Mouse (Mus musculus): ENCODE measurements around the gene Ttc25. TPM values are rescaled to one million over a fixed set of nuclear protein-coding genes. Genes with fewer than 3 reads are reported as not detected.
A peak's percentile ranks its signal among the peaks of the same experiment; 100 is the strongest.

The Ttc25 gene
- polyA plus RNA-seq, 1 experiment from 2014 or later = 2.7 TPM

- Histone ChIP-seq H3K27ac (no peak overlapping the region), H3K4me2 (replicated peaks) (no peak overlapping the region), H3K9me3 (ENCODE audit: control insufficient read depth, low read length) (no peaks in the 10 kb centered on the region), H3K27me3 (ENCODE audit: control insufficient read depth, insufficient read depth, low read length) (no peaks in the 10 kb centered on the region), H3K36me3 (replicated peaks; ENCODE audit: control insufficient read depth, insufficient read depth) (peaks cover 98% of the 10 kb centered on the region), H3K4me1 (replicated peaks; ENCODE audit: control insufficient read depth, insufficient read depth, low read length) (no peaks in the 10 kb centered on the region; the same call in 1 of the 2 replicates), H3K4me3 (replicated peaks; ENCODE audit: low read length) (no peak overlapping the region), H3K9ac (no peak overlapping the region)
- no peak for ATAC-seq (ENCODE audit: low FRiP score)
- 95% methylated on average over 9 of the region's 9 CpGs for WGBS
- DNase-seq (ENCODE audit: low spot score) = no peak
Measured at GRCm38 (mm10) chr11:100515061-100515460, 30.3 kb upstream of the Ttc25 start.

GRCm38 (mm10) chr11:100515789-100516188 lies 29.6 kb upstream of the Ttc25 start:
- Histone ChIP-seq H3K4me1 (replicated peaks; ENCODE audit: control insufficient read depth, insufficient read depth, low read length) (no peaks in the 10 kb centered on the region; the same call in 1 of the 2 replicates), H3K4me3 (replicated peaks; ENCODE audit: low read length) (no peak overlapping the region), H3K27me3 (ENCODE audit: control insufficient read depth, insufficient read depth, low read length) (no peaks in the 10 kb centered on the region), H3K9me3 (ENCODE audit: control insufficient read depth, low read length) (no peaks in the 10 kb centered on the region), H3K9ac (no peak overlapping the region), H3K27ac (no peak overlapping the region), H3K36me3 (replicated peaks; ENCODE audit: control insufficient read depth, insufficient read depth) (peaks cover 98% of the 10 kb centered on the region), H3K4me2 (replicated peaks) (no peak overlapping the region)
- WGBS = 91% methylated on average over 9 of the region's 9 CpGs
- ATAC-seq (ENCODE audit: low FRiP score) = no peak
- no peak for DNase-seq (ENCODE audit: low spot score)

GRCm38 (mm10) chr11:100516291-100516690 lies 29.1 kb upstream of the Ttc25 start:
- no peak overlapping the region for H3K27ac ChIP-seq
- no peak overlapping the region for H3K4me3 ChIP-seq (replicated peaks; ENCODE audit: low read length)
- H3K9me3 ChIP-seq (ENCODE audit: control insufficient read depth, low read length) = no peaks in the 10 kb centered on the region
- H3K27me3 ChIP-seq (ENCODE audit: control insufficient read depth, insufficient read depth, low read length) = no peaks in the 10 kb centered on the region
- no peak overlapping the region for H3K9ac ChIP-seq
- DNase-seq (ENCODE audit: low spot score) (no peak), ATAC-seq (ENCODE audit: low FRiP score) (no peak)
- peaks cover 98% of the 10 kb centered on the region for H3K36me3 ChIP-seq (replicated peaks; ENCODE audit: control insufficient read depth, insufficient read depth)
- WGBS = 75% methylated on average over 9 of the region's 9 CpGs
- H3K4me2 ChIP-seq (replicated peaks) = no peak overlapping the region
- no peaks in the 10 kb centered on the region; the same call in 1 of the 2 replicates for H3K4me1 ChIP-seq (replicated peaks; ENCODE audit: control insufficient read depth, insufficient read depth, low read length)

- Histone ChIP-seq H3K27me3 (ENCODE audit: control insufficient read depth, insufficient read depth, low read length) (no peaks in the 10 kb centered on the region), H3K9me3 (ENCODE audit: control insufficient read depth, low read length) (no peaks in the 10 kb centered on the region), H3K4me2 (replicated peaks) (no peak overlapping the region), H3K4me3 (replicated peaks; ENCODE audit: low read length) (no peak overlapping the region), H3K4me1 (replicated peaks; ENCODE audit: control insufficient read depth, insufficient read depth, low read length) (no peaks in the 10 kb centered on the region; the same call in 1 of the 2 replicates), H3K27ac (no peak overlapping the region; the same call in 1 of the 2 replicates), H3K36me3 (replicated peaks; ENCODE audit: control insufficient read depth, insufficient read depth) (peaks cover 99% of the 10 kb centered on the region), H3K9ac (no peak overlapping the region; the same call in 1 of the 2 replicates)
- no peak for ATAC-seq (ENCODE audit: low FRiP score)
- peak; percentile 52 for DNase-seq (ENCODE audit: low spot score)
- WGBS = 38% methylated on average over 5 of the region's 5 CpGs
Measured at GRCm38 (mm10) chr11:100518188-100518591, 27.2 kb upstream of the Ttc25 start.

GRCm38 (mm10) chr11:100519188-100519587 lies 26.2 kb upstream of the Ttc25 start:
- Histone ChIP-seq H3K4me3 (replicated peaks; ENCODE audit: low read length) (no peak overlapping the region), H3K27ac (no peak overlapping the region), H3K9ac (no peak overlapping the region), H3K27me3 (ENCODE audit: control insufficient read depth, insufficient read depth, low read length) (no peaks in the 10 kb centered on the region), H3K36me3 (replicated peaks; ENCODE audit: control insufficient read depth, insufficient read depth) (peaks cover 96% of the 10 kb centered on the region), H3K9me3 (ENCODE audit: control insufficient read depth, low read length) (no peaks in the 10 kb centered on the region), H3K4me2 (replicated peaks) (no peak overlapping the region), H3K4me1 (replicated peaks; ENCODE audit: control insufficient read depth, insufficient read depth, low read length) (no peaks in the 10 kb centered on the region; the same call in 1 of the 2 replicates)
- 74% methylated on average over 7 of the region's 7 CpGs for WGBS
- DNase-seq (ENCODE audit: low spot score) = no peak
- no peak for ATAC-seq (ENCODE audit: low FRiP score)

- Histone ChIP-seq H3K4me2 (replicated peaks) (no peak overlapping the region), H3K9me3 (ENCODE audit: control insufficient read depth, low read length) (no peaks in the 10 kb centered on the region), H3K4me1 (replicated peaks; ENCODE audit: control insufficient read depth, insufficient read depth, low read length) (peaks cover 16% of the 10 kb centered on the region), H3K27ac (no peak overlapping the region), H3K9ac (no peak overlapping the region), H3K36me3 (replicated peaks; ENCODE audit: control insufficient read depth, insufficient read depth) (peaks cover 79% of the 10 kb centered on the region), H3K4me3 (replicated peaks; ENCODE audit: low read length) (no peak overlapping the region), H3K27me3 (ENCODE audit: control insufficient read depth, insufficient read depth, low read length) (no peaks in the 10 kb centered on the region)
- 57% methylated on average over 15 of the region's 15 CpGs for WGBS
- 0 out of 2 replicates have a peak, but pooled peaks have one; percentile 31 for ATAC-seq (ENCODE audit: low FRiP score)
- no peak for DNase-seq (ENCODE audit: low spot score)
Measured at GRCm38 (mm10) chr11:100520838-100521237, 24.6 kb upstream of the Ttc25 start.

- Histone ChIP-seq H3K9me3 (ENCODE audit: control insufficient read depth, low read length) (no peaks in the 10 kb centered on the region), H3K4me2 (replicated peaks) (peak overlapping the region; percentile 83; the same call in 1 of the 2 replicates), H3K27ac (no peak overlapping the region), H3K9ac (no peak overlapping the region), H3K36me3 (replicated peaks; ENCODE audit: control insufficient read depth, insufficient read depth) (peaks cover 45% of the 10 kb centered on the region), H3K4me3 (replicated peaks; ENCODE audit: low read length) (no peak overlapping the region), H3K4me1 (replicated peaks; ENCODE audit: control insufficient read depth, insufficient read depth, low read length) (peaks cover 26% of the 10 kb centered on the region), H3K27me3 (ENCODE audit: control insufficient read depth, insufficient read depth, low read length) (no peaks in the 10 kb centered on the region)
- no peak for ATAC-seq (ENCODE audit: low FRiP score)
- WGBS = 79% methylated on average over 5 of the region's 5 CpGs
- no peak for DNase-seq (ENCODE audit: low spot score)
Measured at GRCm38 (mm10) chr11:100524358-100524757, 21.0 kb upstream of the Ttc25 start.

- Histone ChIP-seq H3K9ac (peak overlapping the region; percentile 76), H3K4me1 (replicated peaks; ENCODE audit: control insufficient read depth, insufficient read depth, low read length) (peaks cover 26% of the 10 kb centered on the region)
Measured at GRCm38 (mm10) chr11:100524987-100525630, 20.3 kb upstream of the Ttc25 start.

GRCm38 (mm10) chr11:100526052-100526816 lies 19.2 kb upstream of the Ttc25 start:
- Histone ChIP-seq H3K4me1 (replicated peaks; ENCODE audit: control insufficient read depth, insufficient read depth, low read length) (peaks cover 26% of the 10 kb centered on the region), H3K36me3 (replicated peaks; ENCODE audit: control insufficient read depth, insufficient read depth) (peaks cover 26% of the 10 kb centered on the region), H3K4me3 (replicated peaks; ENCODE audit: low read length) (peak overlapping the region; percentile 68), H3K9ac (peak overlapping the region; percentile 76), H3K27me3 (ENCODE audit: control insufficient read depth, insufficient read depth, low read length) (no peaks in the 10 kb centered on the region), H3K27ac (peak overlapping the region; percentile 87; the same call in 1 of the 2 replicates), H3K9me3 (ENCODE audit: control insufficient read depth, low read length) (no peaks in the 10 kb centered on the region), H3K4me2 (replicated peaks) (peak overlapping the region; percentile 83)
- ATAC-seq (ENCODE audit: low FRiP score) = no peak
- DNase-seq (ENCODE audit: low spot score) = no peak
- WGBS = 5% methylated on average over 15 of the region's 15 CpGs

More at GRCm38 (mm10) chr11:100524987-100525630, 20.3 kb upstream of the Ttc25 start:
- Histone ChIP-seq H3K9me3 (ENCODE audit: control insufficient read depth, low read length) (no peaks in the 10 kb centered on the region), H3K27me3 (ENCODE audit: control insufficient read depth, insufficient read depth, low read length) (no peaks in the 10 kb centered on the region), H3K4me3 (replicated peaks; ENCODE audit: low read length) (peak overlapping the region; percentile 68), H3K36me3 (replicated peaks; ENCODE audit: control insufficient read depth, insufficient read depth) (peaks cover 38% of the 10 kb centered on the region), H3K27ac (no peak overlapping the region), H3K4me2 (replicated peaks) (peak overlapping the region; percentile 83)
- WGBS = 48% methylated on average over 11 of the region's 11 CpGs
- no peak for DNase-seq (ENCODE audit: low spot score)
- no peak for ATAC-seq (ENCODE audit: low FRiP score)

Measured in hindbrain, embryonic 14.5 days (tissue).